Mouse (Mus musculus): ENCODE results near the gene Lzts2. TPM values are rescaled to one million over a fixed set of nuclear protein-coding genes. Genes with fewer than 3 reads are reported as not detected.

The Lzts2 gene
- polyA plus RNA-seq, 1 experiment = 143 TPM

DNA sequence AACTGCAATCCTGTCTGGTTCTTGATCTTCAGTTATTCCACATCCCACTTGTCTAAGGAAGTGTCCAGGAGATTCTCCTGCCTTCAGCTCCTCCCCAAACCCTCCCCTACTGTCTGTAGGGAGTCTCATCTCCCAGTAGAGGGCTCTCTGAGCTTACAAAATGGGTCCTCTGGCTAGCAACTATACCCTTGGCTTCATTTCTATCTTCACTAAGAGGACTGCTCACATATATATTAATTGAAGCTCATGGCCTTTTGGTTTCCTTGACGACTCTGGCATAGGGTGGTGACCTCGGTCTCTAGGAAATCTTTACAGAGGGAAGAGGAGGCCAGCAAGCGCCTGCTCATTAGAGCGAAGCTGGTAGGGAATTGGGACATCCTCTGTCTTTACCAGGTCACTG, 42.1 kb downstream of the Lzts2 start:
- DNase-seq = peak; percentile 18
- no peak overlapping the region for H3K4me3 ChIP-seq (replicated peaks; ENCODE audit: extremely low read depth, low read depth, low read length)
- WGBS = 31% methylated on average over 4 of the region's 4 CpGs
- TF ChIP-seq POLR2A (IDR thresholded peaks at IDR 0.05; ENCODE audit: borderline replicate concordance, extremely low read depth, low read depth, low read length) (no peak), CTCF (IDR thresholded peaks at IDR 0.05; ENCODE audit: insufficient read depth, low read length) (peak; percentile 42; the same call in 1 of the 2 replicates)
- H3K4me1 ChIP-seq (ENCODE audit: control insufficient read depth, insufficient read depth, low read length) = peaks cover 13% of the 10 kb centered on the region

DNA sequence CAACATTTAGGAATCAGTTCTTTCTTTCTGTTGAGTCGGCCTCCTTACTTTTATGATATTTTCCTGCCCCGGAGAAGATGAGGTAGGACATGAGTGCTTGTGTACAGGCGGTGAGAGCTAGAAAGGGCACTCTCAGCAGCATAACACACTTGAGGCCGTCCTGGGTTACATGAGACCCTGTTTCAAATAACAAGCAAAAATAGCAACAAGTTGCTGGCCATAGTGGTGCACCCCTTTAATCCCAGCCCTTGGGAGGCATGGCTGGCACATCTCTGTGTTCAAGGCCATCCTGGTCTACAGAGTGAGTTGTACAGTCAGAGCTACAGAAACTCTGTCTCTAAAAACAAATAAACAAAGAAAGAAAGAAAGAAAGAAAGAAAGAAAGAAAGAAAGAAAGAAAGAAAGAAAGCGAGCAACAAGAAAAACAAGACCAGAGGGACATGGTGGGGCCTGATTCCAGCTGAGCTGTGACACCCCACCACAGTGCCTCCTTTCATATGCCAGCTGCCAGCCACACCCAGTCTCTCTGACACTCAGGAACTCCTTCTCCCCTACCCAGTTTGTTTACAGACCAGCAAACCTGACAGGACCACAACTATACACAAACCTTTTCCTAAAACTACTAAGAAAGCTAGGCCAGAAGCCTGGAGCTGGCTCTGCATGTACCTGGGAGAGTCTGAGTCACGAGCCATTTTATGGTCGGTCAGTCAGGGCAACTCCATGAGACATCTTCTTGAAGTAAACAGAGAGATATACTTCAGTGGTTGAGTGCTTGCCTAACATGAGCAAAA, 42.9 kb downstream of the Lzts2 start:
- peak; percentile 26 for DNase-seq
- Histone ChIP-seq H3K4me3 (replicated peaks; ENCODE audit: extremely low read depth, low read depth, low read length) (peak overlapping the region; percentile 19), H3K4me1 (ENCODE audit: control insufficient read depth, insufficient read depth, low read length) (peaks cover 13% of the 10 kb centered on the region)
- WGBS = 37% methylated on average over 7 of the region's 7 CpGs
- no peak for TF ChIP-seq POLR2A (IDR thresholded peaks at IDR 0.05; ENCODE audit: borderline replicate concordance, extremely low read depth, low read depth, low read length)
- TF ChIP-seq CTCF (IDR thresholded peaks at IDR 0.05; ENCODE audit: insufficient read depth, low read length) = no peak

DNA sequence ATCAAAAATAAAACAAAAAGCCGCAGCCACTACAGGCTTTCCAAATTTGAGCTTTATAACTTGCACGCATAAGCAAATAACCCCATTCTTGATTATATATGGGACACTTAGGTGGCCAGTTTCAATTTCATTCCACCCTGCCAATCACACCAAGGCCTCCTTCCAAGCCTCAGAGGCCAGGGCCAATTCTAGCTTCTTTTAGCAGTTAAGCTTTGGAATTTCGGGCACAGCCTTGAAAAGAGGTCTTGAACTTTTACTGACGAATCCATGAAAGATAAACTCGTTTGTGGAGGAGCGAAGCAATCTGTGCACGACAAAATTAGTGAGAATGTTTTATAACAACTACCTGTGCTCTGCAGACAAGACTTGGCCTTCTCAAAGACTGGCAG, 43.5 kb downstream of the Lzts2 start:
- no peak for DNase-seq
- TF ChIP-seq CTCF (IDR thresholded peaks at IDR 0.05; ENCODE audit: insufficient read depth, low read length) = no peak
- TF ChIP-seq POLR2A (IDR thresholded peaks at IDR 0.05; ENCODE audit: borderline replicate concordance, extremely low read depth, low read depth, low read length) = no peak
- Histone ChIP-seq H3K4me3 (replicated peaks; ENCODE audit: extremely low read depth, low read depth, low read length) (peak overlapping the region; percentile 89), H3K4me1 (ENCODE audit: control insufficient read depth, insufficient read depth, low read length) (peaks cover 13% of the 10 kb centered on the region)
- 17% methylated on average over 7 of the region's 7 CpGs for WGBS

DNA sequence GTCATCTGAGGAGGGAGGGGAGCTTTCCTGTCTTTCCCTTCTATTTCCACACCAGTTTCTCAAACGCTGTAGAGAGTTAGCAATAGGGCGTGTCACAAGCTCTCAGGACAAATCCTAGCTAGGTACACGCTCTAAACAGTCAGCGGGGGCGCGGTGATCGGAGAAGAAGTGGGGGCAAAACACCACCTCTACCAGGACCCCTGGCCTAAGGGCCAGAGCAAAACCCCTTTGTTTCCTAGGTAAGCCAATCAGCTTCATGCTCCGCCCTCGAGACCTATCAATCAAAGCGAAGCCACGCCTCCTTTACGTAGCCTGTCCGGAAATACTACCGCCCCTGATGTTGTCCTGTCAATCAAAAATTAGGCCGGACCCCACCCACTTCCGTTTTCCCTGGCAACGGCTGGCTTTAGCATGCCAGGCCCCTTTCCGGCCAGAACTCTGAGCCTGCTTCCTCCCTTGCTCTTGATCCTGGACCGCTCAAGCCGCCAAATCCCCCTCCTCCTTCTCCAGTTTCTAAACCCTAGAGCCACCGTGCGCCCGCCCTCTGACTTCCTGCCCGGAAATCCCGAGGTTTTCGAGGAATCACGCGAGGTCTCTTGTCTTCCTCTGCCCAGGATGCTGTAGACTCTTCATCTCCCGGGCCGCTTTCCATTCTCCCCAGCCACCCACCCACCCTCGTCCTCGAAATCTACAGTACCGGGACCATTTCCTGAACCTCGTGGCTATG, 44.1 kb downstream of the Lzts2 start:
- Histone ChIP-seq H3K4me1 (ENCODE audit: control insufficient read depth, insufficient read depth, low read length) (peaks cover 13% of the 10 kb centered on the region), H3K4me3 (replicated peaks; ENCODE audit: extremely low read depth, low read depth, low read length) (peak overlapping the region; percentile 89)
- TF ChIP-seq CTCF (IDR thresholded peaks at IDR 0.05; ENCODE audit: insufficient read depth, low read length) (no peak), POLR2A (IDR thresholded peaks at IDR 0.05; ENCODE audit: borderline replicate concordance, extremely low read depth, low read depth, low read length) (peak; percentile 79)
- peak; percentile 95 for DNase-seq
- WGBS = under 1% methylated on average over 34 of the region's 34 CpGs

DNA sequence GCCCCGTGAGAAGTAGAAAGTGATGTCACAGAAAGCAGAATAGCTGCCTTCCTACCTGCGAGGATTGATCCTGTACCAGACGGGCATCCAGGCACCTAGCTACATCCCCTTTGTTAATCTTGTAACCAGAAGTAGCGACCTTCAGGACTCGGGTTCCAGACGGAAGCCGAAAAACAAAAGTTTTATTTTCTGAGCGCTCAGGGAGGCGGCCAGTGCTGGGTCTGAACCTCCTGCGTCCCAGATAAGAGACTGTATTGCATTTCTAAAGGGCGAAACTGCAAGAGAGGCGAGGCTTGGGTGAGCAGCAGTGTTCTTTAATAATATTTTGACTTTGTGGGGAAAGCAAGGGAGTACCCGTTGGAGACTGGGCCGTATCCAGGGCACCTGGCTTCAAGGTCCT, 44.6 kb downstream of the Lzts2 start:
- peak; percentile 37 for DNase-seq
- peak overlapping the region; percentile 64 for H3K4me3 ChIP-seq (replicated peaks; ENCODE audit: extremely low read depth, low read depth, low read length)
- peaks cover 13% of the 10 kb centered on the region for H3K4me1 ChIP-seq (ENCODE audit: control insufficient read depth, insufficient read depth, low read length)
- no peak for TF ChIP-seq POLR2A (IDR thresholded peaks at IDR 0.05; ENCODE audit: borderline replicate concordance, extremely low read depth, low read depth, low read length)
- TF ChIP-seq CTCF (IDR thresholded peaks at IDR 0.05; ENCODE audit: insufficient read depth, low read length) = no peak
- WGBS = 1% methylated on average over 14 of the region's 14 CpGs

DNA sequence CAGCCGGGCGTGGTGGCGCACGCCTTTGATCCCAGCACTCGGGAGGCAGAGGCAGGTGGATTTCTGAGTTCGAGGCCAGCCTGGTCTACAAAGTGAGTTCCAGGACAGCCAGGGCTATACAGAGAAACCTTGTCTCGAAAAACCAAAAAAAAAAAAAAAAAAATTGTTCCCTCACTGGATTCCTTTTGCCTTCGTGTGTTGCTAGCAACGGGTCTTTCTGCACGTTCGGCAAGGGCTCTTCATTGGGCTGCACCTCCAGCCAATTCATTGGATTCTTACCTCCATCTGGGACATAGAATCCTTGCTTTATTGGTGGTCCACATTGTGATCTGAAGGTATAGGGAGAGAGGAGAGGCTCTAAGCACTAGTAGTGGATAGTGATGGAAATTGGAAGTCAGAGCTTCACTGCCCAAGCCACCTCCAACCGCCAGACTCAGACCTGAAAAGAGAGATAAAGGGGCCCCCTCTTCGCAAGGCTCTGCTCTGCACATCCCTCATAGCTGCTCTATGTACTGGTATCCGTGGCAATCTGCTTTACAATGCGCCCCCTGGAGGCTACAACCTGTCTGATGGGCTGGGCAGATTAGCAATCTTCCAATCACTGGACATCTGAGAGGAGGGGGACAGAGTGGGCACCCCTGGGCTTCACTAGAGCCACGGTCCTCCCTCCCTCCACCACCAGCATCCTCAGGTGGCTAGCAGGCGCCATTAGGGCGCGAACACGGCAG, 49.5 kb downstream of the Lzts2 start:
- TF ChIP-seq CTCF (IDR thresholded peaks at IDR 0.05; ENCODE audit: insufficient read depth, low read length) (peak; percentile 79), POLR2A (IDR thresholded peaks at IDR 0.05; ENCODE audit: borderline replicate concordance, extremely low read depth, low read depth, low read length) (no peak)
- peak; percentile 66 for DNase-seq
- WGBS = 42% methylated on average over 20 of the region's 20 CpGs
- no peaks in the 10 kb centered on the region for H3K4me1 ChIP-seq (ENCODE audit: control insufficient read depth, insufficient read depth, low read length)
- no peak overlapping the region for H3K4me3 ChIP-seq (replicated peaks; ENCODE audit: extremely low read depth, low read depth, low read length)

DNA sequence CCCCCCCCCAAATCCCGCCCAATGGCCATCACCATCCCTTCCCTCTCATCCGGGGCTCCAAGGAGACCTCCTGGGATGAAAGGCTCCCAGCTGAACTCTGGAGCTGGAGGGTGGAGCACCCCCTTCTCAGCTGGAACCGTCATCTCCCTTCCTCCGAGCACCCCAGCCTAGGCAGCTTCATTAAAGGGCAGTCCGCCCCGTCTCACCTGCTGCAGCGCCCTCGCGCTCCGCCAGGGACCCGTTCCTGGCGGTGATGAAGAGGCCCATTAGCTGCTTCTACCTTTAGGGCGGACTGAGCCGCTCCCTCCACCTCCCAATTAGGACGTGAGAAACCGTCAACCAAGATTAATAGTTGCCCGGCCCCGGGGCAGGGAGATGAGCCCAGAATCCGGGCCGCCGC, 51.0 kb downstream of the Lzts2 start:
- Histone ChIP-seq H3K4me1 (ENCODE audit: control insufficient read depth, insufficient read depth, low read length) (no peaks in the 10 kb centered on the region), H3K4me3 (replicated peaks; ENCODE audit: extremely low read depth, low read depth, low read length) (no peak overlapping the region)
- 17% methylated on average over 21 of the region's 21 CpGs for WGBS
- no peak for DNase-seq
- no peak for TF ChIP-seq POLR2A (IDR thresholded peaks at IDR 0.05; ENCODE audit: borderline replicate concordance, extremely low read depth, low read depth, low read length)
- TF ChIP-seq CTCF (IDR thresholded peaks at IDR 0.05; ENCODE audit: insufficient read depth, low read length) = no peak

DNA sequence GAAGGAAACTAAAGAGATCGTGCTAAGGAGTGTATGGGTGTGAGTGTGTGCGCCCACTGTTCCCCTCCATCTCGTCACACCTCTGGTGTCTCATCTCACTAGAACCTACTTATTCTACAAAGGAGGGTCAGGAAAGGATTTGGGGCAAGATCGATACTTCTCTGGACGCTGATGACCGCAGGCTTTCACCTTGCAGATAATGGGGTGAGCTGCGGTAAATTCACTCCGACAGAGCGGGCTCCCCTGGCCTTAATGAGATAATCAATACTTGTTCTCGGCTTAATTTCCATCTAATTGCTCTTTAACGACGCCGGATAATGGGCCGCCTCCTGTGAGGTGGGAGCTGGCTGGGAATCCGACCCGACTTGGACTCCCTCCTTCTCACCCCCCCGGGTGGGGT, 53.0 kb downstream of the Lzts2 start:
- H3K4me3 ChIP-seq (replicated peaks; ENCODE audit: extremely low read depth, low read depth, low read length) = no peak overlapping the region
- TF ChIP-seq POLR2A (IDR thresholded peaks at IDR 0.05; ENCODE audit: borderline replicate concordance, extremely low read depth, low read depth, low read length) = no peak
- TF ChIP-seq CTCF (IDR thresholded peaks at IDR 0.05; ENCODE audit: insufficient read depth, low read length) = no peak
- no peaks in the 10 kb centered on the region for H3K4me1 ChIP-seq (ENCODE audit: control insufficient read depth, insufficient read depth, low read length)
- 50% methylated on average over 17 of the region's 17 CpGs for whole genome bisulfite sequencing
- no peak for DNase-seq

DNA sequence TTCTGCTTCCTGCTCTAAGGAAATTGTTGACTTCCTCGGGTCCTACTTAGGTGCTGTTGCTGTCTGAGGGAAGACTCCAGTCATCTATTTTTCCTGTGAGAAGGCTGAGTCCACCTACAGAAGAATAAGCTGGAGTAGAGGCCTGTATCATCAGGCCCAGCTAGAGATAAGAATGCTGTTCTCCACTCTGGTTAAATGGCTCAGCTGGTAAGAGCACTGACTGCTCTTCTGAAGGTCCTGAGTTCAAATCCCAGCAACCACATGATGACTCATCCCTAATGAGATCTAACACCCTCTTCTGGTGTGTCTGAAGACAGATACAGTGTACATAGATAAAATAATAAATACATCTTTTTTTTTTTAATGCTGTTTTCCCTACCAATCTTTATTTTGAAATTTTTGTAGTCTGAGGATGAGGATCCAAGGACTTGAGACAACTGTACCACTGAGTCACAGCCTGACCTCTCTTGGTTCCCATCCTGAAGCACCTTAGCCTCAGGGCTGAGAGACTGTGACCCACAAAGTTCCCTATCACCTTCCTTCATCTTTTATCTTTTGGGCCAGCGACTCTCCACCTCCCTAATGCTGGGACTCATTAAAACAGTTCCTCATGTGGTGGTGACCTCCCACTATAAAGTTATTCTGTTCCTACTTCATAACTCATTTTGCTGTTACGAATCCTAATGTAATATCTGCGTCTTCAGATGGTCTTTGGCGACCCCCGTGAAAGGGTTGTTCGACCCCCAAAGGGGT, 53.7 kb downstream of the Lzts2 start:
- TF ChIP-seq POLR2A (IDR thresholded peaks at IDR 0.05; ENCODE audit: borderline replicate concordance, extremely low read depth, low read depth, low read length) (no peak), CTCF (IDR thresholded peaks at IDR 0.05; ENCODE audit: insufficient read depth, low read length) (no peak)
- Histone ChIP-seq H3K4me1 (ENCODE audit: control insufficient read depth, insufficient read depth, low read length) (no peaks in the 10 kb centered on the region), H3K4me3 (replicated peaks; ENCODE audit: extremely low read depth, low read depth, low read length) (no peak overlapping the region)
- no peak for DNase-seq
- 83% methylated on average over 7 of the region's 7 CpGs for WGBS
